Mouse (Mus musculus): Measurements from ENCODE around the gene Prkca. TPM values are rescaled to one million over a fixed set of nuclear protein-coding genes. Genes with fewer than 3 reads are reported as not detected.

The Prkca gene
- polyA plus RNA-seq, 1 experiment from 2014 or later = 12.9 TPM

DNA sequence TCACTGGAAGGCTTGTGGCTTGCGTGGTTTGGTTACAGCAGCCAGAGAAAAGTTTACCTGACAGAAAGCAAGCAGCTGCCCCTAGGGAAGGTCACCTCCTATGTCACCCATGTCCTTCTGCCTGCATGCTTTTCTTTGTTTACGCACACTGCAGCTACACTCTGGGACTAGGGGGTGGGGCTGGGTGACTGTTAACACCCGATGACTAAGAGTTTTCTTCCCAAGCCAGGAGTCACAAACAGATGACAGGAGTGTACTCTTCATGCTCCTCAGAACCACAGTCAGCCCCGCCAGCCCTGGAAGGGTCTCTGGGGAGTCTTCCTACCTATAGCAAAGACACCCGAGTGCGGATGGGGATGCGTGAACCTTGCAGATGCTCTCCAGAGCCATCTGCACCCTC lies 351.7 kb downstream of the Prkca start:
- H3K9me3 ChIP-seq = no peaks in the 10 kb centered on the region
- H3K4me2 ChIP-seq = peak overlapping the region; percentile 43
- peak overlapping the region; percentile 82 for H3K27ac ChIP-seq (replicated peaks)
- 55% methylated on average over 7 of the region's 7 CpGs for WGBS
- ATAC-seq (ENCODE audit: extremely low read depth, insufficient number of reproducible peaks, low FRiP score, low TSS enrichment) = peak; percentile 86
- H3K9ac ChIP-seq = peak overlapping the region; percentile 48; the same call in 1 of the 2 replicates
- H3K4me3 ChIP-seq = no peak overlapping the region
- H3K36me3 ChIP-seq = no peaks in the 10 kb centered on the region; the same call in 1 of the 2 replicates
- no peaks in the 10 kb centered on the region for H3K27me3 ChIP-seq (replicated peaks)
- H3K4me1 ChIP-seq = peaks cover 18% of the 10 kb centered on the region

- H3K4me2 ChIP-seq = no peak overlapping the region
- H3K4me1 ChIP-seq = peaks cover 15% of the 10 kb centered on the region
- WGBS = 81% methylated on average over 6 of the region's 6 CpGs
- no peak overlapping the region for H3K9ac ChIP-seq
- H3K9me3 ChIP-seq = no peaks in the 10 kb centered on the region
- H3K36me3 ChIP-seq = peaks cover 18% of the 10 kb centered on the region
- H3K27me3 ChIP-seq (replicated peaks) = no peaks in the 10 kb centered on the region
- ATAC-seq (ENCODE audit: extremely low read depth, insufficient number of reproducible peaks, low FRiP score, low TSS enrichment) = no peak
- no peak overlapping the region for H3K27ac ChIP-seq (replicated peaks)
- H3K4me3 ChIP-seq = no peak overlapping the region
Observed at GRCm38 (mm10) chr11:107989241-107989640, 354.5 kb downstream of the Prkca start.

DNA sequence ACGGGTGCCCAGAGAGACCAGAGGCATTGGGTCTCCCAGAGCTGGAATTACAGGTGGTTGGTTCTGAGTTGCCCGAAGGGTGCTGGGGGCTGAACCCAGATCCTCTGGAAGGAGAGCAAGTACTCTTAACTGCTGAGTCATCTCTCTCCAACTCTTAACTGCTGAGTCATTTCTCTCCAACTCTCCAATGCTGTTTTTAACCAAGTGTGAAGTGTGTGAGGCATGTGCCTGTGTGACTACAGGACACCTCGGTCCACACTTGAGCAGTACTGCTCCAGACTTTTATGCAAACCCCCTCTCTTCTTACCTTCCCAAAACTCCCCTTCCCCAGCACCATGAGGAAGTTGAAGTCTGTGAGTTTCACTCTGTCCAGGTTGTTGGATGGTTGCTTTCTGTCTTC lies 357.8 kb downstream of the Prkca start:
- no peak overlapping the region for H3K4me2 ChIP-seq
- no peak overlapping the region for H3K4me3 ChIP-seq
- peak overlapping the region; percentile 58 for H3K27ac ChIP-seq (replicated peaks)
- no peaks in the 10 kb centered on the region for H3K9me3 ChIP-seq
- 76% methylated on average over 3 of the region's 3 CpGs for WGBS
- H3K36me3 ChIP-seq = peaks cover 33% of the 10 kb centered on the region
- peaks cover 11% of the 10 kb centered on the region for H3K4me1 ChIP-seq
- no peak overlapping the region for H3K9ac ChIP-seq
- H3K27me3 ChIP-seq (replicated peaks) = no peaks in the 10 kb centered on the region
- peak; percentile 78; the same call in 1 of the 2 replicates for ATAC-seq (ENCODE audit: extremely low read depth, insufficient number of reproducible peaks, low FRiP score, low TSS enrichment)

- H3K27me3 ChIP-seq (replicated peaks) = no peaks in the 10 kb centered on the region
- no peak overlapping the region for H3K9ac ChIP-seq
- H3K36me3 ChIP-seq = peaks cover 33% of the 10 kb centered on the region
- peaks cover 11% of the 10 kb centered on the region for H3K4me1 ChIP-seq
- ATAC-seq (ENCODE audit: extremely low read depth, insufficient number of reproducible peaks, low FRiP score, low TSS enrichment) = no peak
- no peaks in the 10 kb centered on the region for H3K9me3 ChIP-seq
- no peak overlapping the region for H3K27ac ChIP-seq (replicated peaks)
- no peak overlapping the region for H3K4me3 ChIP-seq
- no peak overlapping the region for H3K4me2 ChIP-seq
- WGBS = 85% methylated on average over 12 of the region's 12 CpGs
Observed at GRCm38 (mm10) chr11:107983883-107984282, 359.8 kb downstream of the Prkca start.

DNA sequence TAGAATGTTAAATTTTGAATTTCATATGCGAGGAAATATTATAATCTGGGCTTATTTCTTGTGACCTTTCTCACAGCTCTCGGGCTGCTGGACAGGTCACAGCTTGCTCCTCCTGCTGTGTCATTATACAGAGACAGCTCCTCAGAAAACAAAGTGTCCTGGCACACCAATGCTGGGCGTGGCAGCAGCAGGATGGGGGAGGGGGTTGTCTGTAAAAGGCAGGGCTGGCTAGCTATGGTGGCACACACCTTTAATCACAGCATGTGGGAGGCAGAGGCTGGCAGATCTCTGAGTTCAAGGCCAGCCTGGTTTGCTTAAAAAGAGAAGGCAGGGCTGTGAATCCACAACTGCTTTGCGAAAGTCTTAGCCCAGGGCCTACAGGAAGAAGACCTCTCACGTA lies 360.5 kb downstream of the Prkca start:
- WGBS = 57% methylated on average over 5 of the region's 5 CpGs
- peaks cover 36% of the 10 kb centered on the region for H3K36me3 ChIP-seq
- no peak overlapping the region for H3K4me2 ChIP-seq
- no peak for ATAC-seq (ENCODE audit: extremely low read depth, insufficient number of reproducible peaks, low FRiP score, low TSS enrichment)
- H3K4me1 ChIP-seq = peaks cover 11% of the 10 kb centered on the region
- no peaks in the 10 kb centered on the region for H3K27me3 ChIP-seq (replicated peaks)
- H3K27ac ChIP-seq (replicated peaks) = no peak overlapping the region
- H3K9ac ChIP-seq = no peak overlapping the region
- H3K9me3 ChIP-seq = no peaks in the 10 kb centered on the region
- H3K4me3 ChIP-seq = no peak overlapping the region

- Histone ChIP-seq H3K9me3 (no peaks in the 10 kb centered on the region), H3K4me2 (no peak overlapping the region), H3K27me3 (replicated peaks) (no peaks in the 10 kb centered on the region), H3K4me3 (no peak overlapping the region), H3K9ac (no peak overlapping the region), H3K27ac (replicated peaks) (no peak overlapping the region), H3K36me3 (peaks cover 44% of the 10 kb centered on the region), H3K4me1 (peaks cover 11% of the 10 kb centered on the region)
- WGBS = 31% methylated on average over 16 of the region's 16 CpGs
- no peak for ATAC-seq (ENCODE audit: extremely low read depth, insufficient number of reproducible peaks, low FRiP score, low TSS enrichment)
Observed at GRCm38 (mm10) chr11:107982225-107982896, 361.4 kb downstream of the Prkca start.

- Histone ChIP-seq H3K27me3 (replicated peaks) (no peaks in the 10 kb centered on the region), H3K4me1 (peaks cover 11% of the 10 kb centered on the region), H3K9me3 (no peaks in the 10 kb centered on the region), H3K4me2 (no peak overlapping the region), H3K36me3 (peaks cover 58% of the 10 kb centered on the region), H3K27ac (replicated peaks) (no peak overlapping the region), H3K4me3 (no peak overlapping the region), H3K9ac (no peak overlapping the region)
- ATAC-seq (ENCODE audit: extremely low read depth, insufficient number of reproducible peaks, low FRiP score, low TSS enrichment) = no peak
- 70% methylated on average over 22 of the region's 22 CpGs for WGBS
Observed at GRCm38 (mm10) chr11:107979497-107980174, 364.1 kb downstream of the Prkca start.

DNA sequence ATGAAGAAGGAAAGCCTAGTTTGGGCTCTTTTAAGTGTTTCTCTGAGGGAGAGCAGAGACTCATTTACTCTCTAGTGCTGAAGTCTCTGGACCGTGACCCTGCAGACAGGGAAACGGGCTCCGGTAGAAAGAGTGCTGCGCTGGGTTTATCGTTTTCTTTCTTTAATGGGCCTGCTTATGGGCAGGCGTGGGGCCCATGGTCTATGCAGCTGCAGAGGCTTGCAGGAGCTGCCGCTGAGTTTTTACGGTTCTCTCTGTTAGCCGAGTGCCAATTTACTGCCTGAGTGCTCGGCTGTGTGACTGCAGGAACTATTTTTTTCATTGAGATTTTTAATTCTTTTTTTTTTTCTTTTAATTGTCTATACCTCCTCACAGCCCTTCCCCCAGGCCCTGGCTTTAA lies 373.8 kb downstream of the Prkca start:
- no peaks in the 10 kb centered on the region for H3K4me1 ChIP-seq
- H3K27ac ChIP-seq (replicated peaks) = no peak overlapping the region
- 90% methylated on average over 10 of the region's 10 CpGs for WGBS
- no peak overlapping the region for H3K4me3 ChIP-seq
- H3K27me3 ChIP-seq (replicated peaks) = no peaks in the 10 kb centered on the region
- no peak overlapping the region for H3K9ac ChIP-seq
- peaks cover 47% of the 10 kb centered on the region for H3K36me3 ChIP-seq
- no peak overlapping the region for H3K4me2 ChIP-seq
- no peak for ATAC-seq (ENCODE audit: extremely low read depth, insufficient number of reproducible peaks, low FRiP score, low TSS enrichment)
- H3K9me3 ChIP-seq = no peaks in the 10 kb centered on the region

GRCm38 (mm10) chr11:107968147-107968546 lies 375.6 kb downstream of the Prkca start:
- H3K9me3 ChIP-seq = no peaks in the 10 kb centered on the region
- no peak overlapping the region for H3K9ac ChIP-seq
- H3K4me2 ChIP-seq = no peak overlapping the region
- WGBS = 79% methylated on average over 13 of the region's 13 CpGs
- H3K4me1 ChIP-seq = no peaks in the 10 kb centered on the region
- peaks cover 38% of the 10 kb centered on the region for H3K36me3 ChIP-seq
- no peak overlapping the region for H3K4me3 ChIP-seq
- H3K27me3 ChIP-seq (replicated peaks) = no peaks in the 10 kb centered on the region
- H3K27ac ChIP-seq (replicated peaks) = no peak overlapping the region
- ATAC-seq (ENCODE audit: extremely low read depth, insufficient number of reproducible peaks, low FRiP score, low TSS enrichment) = no peak

DNA sequence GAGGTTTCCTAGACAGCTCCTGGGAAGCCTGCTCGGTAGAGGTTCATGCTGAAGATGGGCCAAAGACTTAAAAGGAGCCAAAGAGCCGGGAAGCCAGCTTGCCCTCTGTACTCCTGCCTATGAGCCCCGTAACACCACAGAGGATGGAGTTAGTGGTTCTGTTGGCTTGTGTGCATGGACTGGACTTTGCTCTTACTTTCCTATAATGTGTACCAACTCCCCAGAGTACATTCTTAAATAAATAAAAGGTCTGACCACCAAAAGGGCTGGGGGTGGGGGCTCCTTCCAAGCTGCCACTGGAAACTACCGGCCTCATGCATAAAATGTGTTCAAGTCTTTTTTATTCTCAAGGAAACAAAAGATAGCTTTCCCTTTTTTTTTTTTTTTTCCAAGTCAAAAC lies 377.5 kb downstream of the Prkca start:
- Histone ChIP-seq H3K4me3 (no peak overlapping the region), H3K27ac (replicated peaks) (no peak overlapping the region), H3K4me1 (no peaks in the 10 kb centered on the region), H3K9ac (no peak overlapping the region), H3K36me3 (peaks cover 26% of the 10 kb centered on the region), H3K9me3 (no peaks in the 10 kb centered on the region), H3K27me3 (replicated peaks) (no peaks in the 10 kb centered on the region), H3K4me2 (no peak overlapping the region)
- WGBS = 87% methylated on average over 4 of the region's 4 CpGs
- ATAC-seq (ENCODE audit: extremely low read depth, insufficient number of reproducible peaks, low FRiP score, low TSS enrichment) = no peak

DNA sequence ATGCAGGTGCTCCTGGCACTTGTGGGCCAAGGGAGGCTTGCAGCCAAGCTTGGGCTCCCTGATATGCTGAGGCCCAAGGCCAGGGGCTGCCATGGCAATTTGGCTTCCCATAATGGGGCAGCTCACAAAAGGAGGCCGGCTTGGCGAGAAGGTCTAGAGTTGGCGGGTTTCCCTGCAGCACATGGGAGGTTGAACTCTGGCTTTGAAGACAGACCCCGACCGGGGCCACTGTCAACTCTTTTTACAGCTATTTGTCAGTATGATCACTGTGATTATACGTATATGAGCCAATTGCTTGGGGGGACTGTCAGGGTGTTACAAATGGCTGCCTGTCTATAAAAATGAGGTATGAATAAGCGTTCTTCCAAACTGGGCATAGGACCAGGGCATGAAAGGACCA lies 378.3 kb downstream of the Prkca start:
- no peak overlapping the region for H3K27ac ChIP-seq (replicated peaks)
- H3K36me3 ChIP-seq = peaks cover 31% of the 10 kb centered on the region
- H3K4me1 ChIP-seq = no peaks in the 10 kb centered on the region
- no peaks in the 10 kb centered on the region for H3K27me3 ChIP-seq (replicated peaks)
- WGBS = 92% methylated on average over 7 of the region's 7 CpGs
- no peak overlapping the region for H3K9ac ChIP-seq
- 0 out of 2 replicates have a peak, but pooled peaks cover 1% of the 10 kb centered on the region for H3K9me3 ChIP-seq
- no peak overlapping the region for H3K4me2 ChIP-seq
- no peak overlapping the region for H3K4me3 ChIP-seq
- no peak for ATAC-seq (ENCODE audit: extremely low read depth, insufficient number of reproducible peaks, low FRiP score, low TSS enrichment)
